Mouse (Mus musculus): ENCODE measurements around the gene Mitf.

- TF ChIP-seq POLR2A (IDR thresholded peaks at IDR 0.05; ENCODE audit: borderline replicate concordance, insufficient read depth, low read length): no peak
- no peak for TF ChIP-seq CTCF (IDR thresholded peaks at IDR 0.05; ENCODE audit: borderline replicate concordance, insufficient read depth, low read depth, low read length)
Measured at GRCm38 (mm10) chr6:97937139-97937538, 130.3 kb downstream of the Mitf start.

Data from cerebellum, adult 2 months (tissue).